Mouse (Mus musculus) right cerebral cortex, adult 18-20 months (tissue): Measurements from ENCODE around the gene Mtmr10.

ENCODE experiments used
- DNase-seq: peaks from one replicate; pipeline ENCODE4 v3.0.0; 2022; ENCODE audit warnings: mixed read lengths

The Mtmr10 gene

DNA sequence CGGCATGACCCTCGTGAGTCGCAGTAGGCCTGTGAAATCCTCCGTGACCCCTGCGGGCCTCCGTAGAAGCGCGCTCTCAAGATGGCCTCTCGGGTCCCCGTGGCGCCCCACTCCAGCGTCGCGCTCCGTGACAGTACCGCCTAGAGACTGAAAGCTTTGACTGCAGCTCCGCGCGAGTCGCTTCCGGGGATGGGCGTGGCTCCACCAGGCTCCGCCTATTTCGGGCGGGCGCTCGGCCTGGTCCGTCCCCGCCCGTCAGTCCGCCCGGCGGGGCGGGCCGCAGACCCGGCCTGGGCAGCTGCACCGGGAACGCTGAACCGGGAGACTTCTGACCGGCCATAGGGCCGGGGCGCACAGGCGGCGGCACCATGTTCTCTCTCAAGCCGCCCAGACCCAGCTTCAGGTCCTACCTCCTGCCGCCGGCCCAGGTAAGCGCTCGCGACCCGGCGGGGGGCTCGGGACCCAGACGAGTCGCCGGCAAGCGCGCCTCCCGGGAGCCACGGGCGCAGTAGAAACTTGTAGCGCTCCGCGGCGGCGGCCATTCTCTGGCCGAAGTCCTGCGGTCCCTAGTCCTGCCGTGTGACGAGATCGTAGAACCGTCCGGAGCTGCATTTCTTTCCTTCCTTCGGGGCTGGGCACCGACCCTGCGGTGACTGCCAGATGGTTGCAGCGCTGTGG lies at the start of gene Mtmr10:
Gene Mtmr10 (plus strand): TSS at position 240 of the 678 bp plus-strand sequence.
- peak; percentile 97 for DNase-seq

DNA sequence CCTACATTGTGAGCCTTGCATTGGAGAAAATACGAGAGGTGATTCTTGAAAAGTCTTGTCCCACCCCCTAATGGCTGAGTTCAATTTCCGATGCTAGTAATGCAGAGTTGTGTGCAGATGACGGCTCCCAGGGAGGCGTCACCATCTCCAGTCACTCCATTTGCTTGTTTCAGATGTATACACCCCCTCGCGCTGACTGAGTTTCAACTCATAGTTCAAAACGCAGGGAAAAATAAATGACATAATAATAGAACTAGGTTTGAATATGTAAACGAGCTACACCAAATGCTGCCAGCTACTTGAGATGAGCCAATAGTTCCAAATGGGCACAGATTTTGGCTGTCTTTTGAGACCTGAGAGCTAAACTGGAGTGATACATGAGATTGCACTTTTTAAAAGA lies 49.7 kb upstream of the Mtmr10 start:
- peak; percentile 15 for DNase-seq

DNA sequence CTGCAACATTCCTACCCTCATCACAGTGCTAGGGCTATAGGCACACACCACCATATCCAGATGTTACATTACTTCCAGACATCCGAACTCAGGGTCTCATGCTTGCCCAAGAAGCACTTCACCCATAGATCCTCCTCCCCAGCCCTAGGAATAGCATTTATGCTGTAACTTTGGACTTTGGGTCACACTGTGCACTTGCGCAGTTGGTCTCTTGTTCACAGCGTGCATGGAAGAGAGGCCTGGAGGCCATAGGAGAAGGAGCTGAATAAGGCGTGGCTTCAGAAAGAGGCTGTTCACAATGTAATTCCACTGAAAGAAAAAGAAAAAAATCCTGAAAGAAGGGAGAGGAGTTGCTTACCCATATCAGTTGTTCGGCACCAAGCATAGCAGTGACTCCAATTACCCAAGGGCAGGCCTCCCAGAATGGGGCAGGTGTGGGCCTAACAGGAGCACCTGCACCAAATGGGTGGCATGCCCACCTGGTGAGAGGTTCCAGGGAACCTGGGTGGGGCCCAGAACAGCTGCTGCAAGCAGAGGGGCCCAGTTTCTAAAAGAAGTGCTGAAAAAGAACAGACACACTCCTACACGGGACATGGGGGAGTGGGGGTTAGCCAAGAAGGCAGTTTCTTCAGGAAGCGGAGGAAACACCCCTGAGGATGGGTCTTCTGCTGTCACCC lies 48.9 kb upstream of the Mtmr10 start:
- no peak for DNase-seq

- DNase-seq: no peak
Observed at GRCm38 (mm10) chr7:64239138-64239805, 48.2 kb upstream of the Mtmr10 start.

DNA sequence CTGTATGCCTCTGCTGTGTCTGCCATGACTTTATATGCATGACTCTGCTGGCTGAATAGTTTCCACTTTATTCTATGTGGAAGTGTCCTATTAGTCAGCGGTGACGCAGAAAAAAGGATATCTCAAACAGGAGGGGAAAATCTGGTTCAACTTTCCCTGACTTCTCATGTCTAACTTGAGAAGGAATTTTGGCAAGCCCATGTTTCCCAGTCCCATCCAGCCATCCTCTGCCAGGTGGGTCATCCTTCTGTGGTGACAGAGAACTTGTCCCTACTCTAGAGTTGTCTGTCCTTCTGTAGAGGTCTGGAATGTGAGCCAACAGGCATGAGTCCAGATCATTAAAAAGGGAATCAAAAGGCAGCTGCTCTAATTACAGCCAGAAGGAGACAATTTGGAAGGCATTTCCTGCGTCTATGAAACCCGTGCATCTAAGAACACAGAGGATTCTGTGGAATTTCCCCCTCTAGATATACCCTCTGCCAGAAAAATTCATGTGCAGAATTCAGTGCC lies 47.6 kb upstream of the Mtmr10 start:
- no peak for DNase-seq

GRCm38 (mm10) chr7:64242424-64242823 lies 45.0 kb upstream of the Mtmr10 start:
- no peak for DNase-seq

DNA sequence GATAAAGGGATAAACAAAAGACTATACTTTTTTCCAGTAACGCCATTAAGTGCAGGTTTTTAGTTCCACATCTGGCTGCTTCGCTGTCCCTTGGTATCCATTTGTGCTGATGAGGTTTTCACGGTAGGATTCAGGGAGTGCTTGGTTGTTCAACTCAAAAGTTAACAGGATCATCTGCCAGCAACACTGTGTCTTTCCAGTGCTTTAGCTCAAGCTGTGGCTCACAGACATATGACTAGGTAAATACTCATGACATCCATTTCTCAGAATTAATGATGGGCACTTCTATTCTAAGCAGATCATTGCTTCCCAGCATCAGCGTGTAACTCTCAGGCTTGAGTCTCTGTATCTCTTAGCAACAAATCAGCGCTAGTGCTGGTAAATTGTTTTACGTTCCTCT lies 43.1 kb upstream of the Mtmr10 start:
- no peak for DNase-seq

GRCm38 (mm10) chr7:64246713-64247112 lies 40.7 kb upstream of the Mtmr10 start:
- no peak for DNase-seq

- DNase-seq: no peak
Observed at GRCm38 (mm10) chr7:64248352-64248751, 39.1 kb upstream of the Mtmr10 start.

GRCm38 (mm10) chr7:64249715-64250114 lies 37.7 kb upstream of the Mtmr10 start:
- no peak for DNase-seq

GRCm38 (mm10) chr7:64250417-64250816 lies 37.0 kb upstream of the Mtmr10 start:
- no peak for DNase-seq

- no peak for DNase-seq
Observed at GRCm38 (mm10) chr7:64253736-64254135, 33.7 kb upstream of the Mtmr10 start.

- DNase-seq: no peak
Observed at GRCm38 (mm10) chr7:64265502-64266279, 21.8 kb upstream of the Mtmr10 start.

- DNase-seq: no peak
Observed at GRCm38 (mm10) chr7:64266587-64266986, 20.9 kb upstream of the Mtmr10 start.

DNA sequence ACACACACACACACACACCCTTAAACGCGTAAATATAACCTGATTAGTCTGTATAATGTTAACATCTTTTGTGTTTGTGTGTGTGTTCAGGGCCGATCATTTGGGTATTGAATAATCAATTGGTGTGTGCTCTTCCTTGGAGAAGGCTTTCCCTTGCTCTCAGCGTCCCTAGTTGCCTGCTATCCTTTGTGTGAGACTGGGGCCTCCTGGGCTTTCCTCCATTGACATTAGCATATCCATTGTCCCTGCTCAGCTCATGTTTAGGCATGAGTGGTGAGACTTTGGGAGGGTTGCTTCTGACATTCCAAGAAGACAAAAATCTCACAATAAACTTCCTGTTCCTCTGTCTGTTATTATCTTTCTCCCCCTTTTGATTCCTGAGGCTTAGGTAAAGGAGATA lies 15.5 kb upstream of the Mtmr10 start:
- no peak for DNase-seq

GRCm38 (mm10) chr7:64275518-64275917 lies 11.9 kb upstream of the Mtmr10 start:
- no peak for DNase-seq

DNA sequence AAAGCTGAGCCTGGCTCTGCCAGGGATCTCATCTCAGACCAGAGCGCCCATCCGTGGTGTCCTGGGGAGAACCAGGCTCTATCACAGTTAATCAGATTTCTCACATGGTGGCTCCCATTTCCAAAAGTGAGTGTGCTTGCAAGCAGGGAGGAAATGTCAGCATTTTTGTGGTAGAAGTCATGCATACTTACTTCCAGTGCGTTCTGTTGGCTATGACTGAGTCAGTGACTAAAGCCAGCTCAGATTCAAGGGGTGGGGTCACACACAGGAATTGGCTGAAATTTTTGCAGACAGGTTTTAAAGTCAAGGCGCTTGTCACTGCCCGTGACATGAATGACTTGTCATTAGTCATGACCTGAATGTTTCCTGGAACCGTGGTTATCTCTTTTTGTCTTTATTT lies 10.5 kb upstream of the Mtmr10 start:
- no peak for DNase-seq

GRCm38 (mm10) chr7:64278526-64278925 lies 8.9 kb upstream of the Mtmr10 start:
- no peak for DNase-seq

DNA sequence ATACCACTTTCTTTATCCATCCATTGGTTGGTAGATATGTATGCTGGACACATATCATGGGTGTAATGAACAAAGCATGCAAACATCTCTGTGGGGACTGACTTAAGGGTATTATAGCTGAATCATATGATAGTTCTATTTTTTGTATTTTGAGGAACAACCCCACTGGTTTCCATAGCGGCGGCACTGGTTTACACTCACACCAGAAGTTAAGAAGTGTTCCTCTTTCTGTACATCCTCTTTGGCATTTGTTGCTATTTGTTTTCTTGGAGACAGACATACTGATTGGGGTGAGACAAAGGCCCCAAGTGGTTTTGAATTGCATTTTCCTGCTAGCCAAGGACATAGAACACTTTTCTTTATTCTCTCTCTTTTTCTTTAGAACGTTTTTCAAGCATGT lies 7.9 kb upstream of the Mtmr10 start:
- DNase-seq: no peak

- no peak for DNase-seq
Observed at GRCm38 (mm10) chr7:64286566-64286965, 887 bp upstream of the Mtmr10 start.

DNA sequence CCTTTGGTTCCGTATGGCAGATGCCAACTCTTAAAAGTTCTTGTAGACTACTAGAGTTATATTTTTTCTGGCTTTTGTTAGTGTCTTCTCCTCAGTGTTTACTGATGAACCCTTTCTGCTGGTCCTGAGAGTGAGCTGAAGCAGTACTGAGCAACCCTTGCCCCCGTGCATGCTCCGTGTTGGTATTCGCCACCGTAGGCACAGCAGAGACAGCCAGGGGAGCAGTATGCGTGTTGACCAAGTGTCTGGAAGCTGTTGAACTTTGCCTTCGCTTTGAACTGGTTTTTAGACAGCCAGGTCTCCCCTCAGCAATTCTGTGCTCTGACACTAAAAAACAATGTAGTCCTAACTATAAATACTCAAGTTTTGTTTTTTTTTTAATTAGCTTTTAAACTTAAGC lies 2.0 kb downstream of the Mtmr10 start:
- no peak for DNase-seq

DNA sequence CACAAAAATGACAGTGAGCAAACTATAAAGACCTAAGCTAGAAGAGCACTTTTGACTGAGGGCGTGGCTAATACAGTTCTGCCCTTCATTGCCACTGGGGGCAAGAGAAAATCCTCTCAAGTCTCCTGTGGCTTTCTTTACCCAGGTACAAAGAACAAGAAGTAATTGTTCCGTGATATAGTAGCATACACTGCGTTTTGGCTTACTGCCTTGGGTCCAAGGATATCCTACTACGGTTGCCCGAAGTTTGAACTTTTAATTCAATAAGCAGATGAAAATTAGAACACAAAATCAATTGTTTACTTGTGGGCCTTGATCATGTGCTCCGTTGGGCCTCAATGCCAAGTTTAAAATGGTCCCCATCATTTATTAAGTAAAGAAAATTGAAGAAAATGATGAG lies 3.0 kb downstream of the Mtmr10 start:
- no peak for DNase-seq

GRCm38 (mm10) chr7:64291722-64292121 lies 4.3 kb downstream of the Mtmr10 start:
- DNase-seq: peak; percentile 52
